Mouse (Mus musculus) brain, embryonic 14.5 days (tissue): ENCODE measurements around the gene Slc2a5. TPM values are rescaled to one million over a fixed set of nuclear protein-coding genes. Genes with fewer than 3 reads are reported as not detected.

Source experiments
- DNase-seq: peaks from one replicate; pipeline ENCODE4 v3.0.0-alpha.2; 2011; ENCODE audit warnings: low read depth
- CTCF ChIP-seq: fragments of 200-500 bp; IDR thresholded peaks from 2 replicates; pipeline ENCODE4 v1.5.1; 2012; ENCODE audit warnings: inconsistent platforms, mild to moderate bottlenecking, moderate library complexity, borderline replicate concordance; ENCODE audit not compliant: insufficient read depth, insufficient read length; ENCODE audit errors: extremely low read depth
- POLR2A ChIP-seq: fragments of 200-500 bp; IDR thresholded peaks from 2 replicates; pipeline ENCODE4 v1.6.1; 2012; ENCODE audit warnings: mild to moderate bottlenecking, inconsistent platforms, borderline replicate concordance; ENCODE audit not compliant: poor library complexity, insufficient read depth, insufficient read length, severe bottlenecking; ENCODE audit errors: extremely low read depth
- polyA plus RNA-seq: library from polyadenylated mRNA; depleted of rRNA; stranded (reverse); fragments of >200 nt; gene quantifications from 2 replicates; pipeline ENCODE4 v1.2.3, GENCODE M21; 2012; rRNA removed

Slc2a5 gene
- polyA plus RNA-seq, 1 experiment: 3.0 TPM

- peak; percentile 73 for DNase-seq
- TF ChIP-seq POLR2A: no peak
- peak; percentile 97 for TF ChIP-seq CTCF
Measured at GRCm38 (mm10) chr4:150176535-150176934, 57.5 kb downstream of the Slc2a5 start.

GRCm38 (mm10) chr4:150177122-150177521 is 58.0 kb downstream of the Slc2a5 start:
- TF ChIP-seq CTCF: no peak
- no peak for TF ChIP-seq POLR2A

GRCm38 (mm10) chr4:150178131-150178530 is 59.0 kb downstream of the Slc2a5 start:
- TF ChIP-seq CTCF (no peak), POLR2A (no peak)
- DNase-seq: no peak

More at GRCm38 (mm10) chr4:150177122-150177521, 58.0 kb downstream of the Slc2a5 start:
- no peak for DNase-seq

GRCm38 (mm10) chr4:150181304-150181703 is 62.2 kb downstream of the Slc2a5 start:
- TF ChIP-seq CTCF: no peak
- no peak for TF ChIP-seq POLR2A
- no peak for DNase-seq

GRCm38 (mm10) chr4:150188236-150188635 is 69.2 kb downstream of the Slc2a5 start:
- no peak for TF ChIP-seq POLR2A
- no peak for TF ChIP-seq CTCF
- DNase-seq: no peak

GRCm38 (mm10) chr4:150192199-150192598 is 73.1 kb downstream of the Slc2a5 start:
- no peak for DNase-seq
- no peak for TF ChIP-seq CTCF
- no peak for TF ChIP-seq POLR2A

Other genes with a start within 250 kb of the Slc2a5 start
- 5.2 and 6.4 TPM in 2 replicates for gene Spsb1, start 164.2 kb upstream of the Slc2a5 start, polyA plus RNA-seq
- 3.2 and 5.8 TPM in 2 replicates for gene H6pd, start 110.3 kb upstream of the Slc2a5 start, polyA plus RNA-seq
- gene Gpr157, start 31.9 kb upstream of the Slc2a5 start, polyA plus RNA-seq: 0.85 and 1.2 TPM in 2 replicates
- gene Slc2a7, start 29.7 kb downstream of the Slc2a5 start, polyA plus RNA-seq: not detected in 2 replicates
- gene Car6, start 82.0 kb downstream of the Slc2a5 start, polyA plus RNA-seq: not detected in 2 replicates
- 485 and 505 TPM in 2 replicates for gene Eno1, start 117.4 kb downstream of the Slc2a5 start, polyA plus RNA-seq
- gene Rere, start 162.4 kb downstream of the Slc2a5 start, polyA plus RNA-seq: 37.3 and 82.1 TPM in 2 replicates